Mouse (Mus musculus): ENCODE data around the gene Pnma1.

DNA sequence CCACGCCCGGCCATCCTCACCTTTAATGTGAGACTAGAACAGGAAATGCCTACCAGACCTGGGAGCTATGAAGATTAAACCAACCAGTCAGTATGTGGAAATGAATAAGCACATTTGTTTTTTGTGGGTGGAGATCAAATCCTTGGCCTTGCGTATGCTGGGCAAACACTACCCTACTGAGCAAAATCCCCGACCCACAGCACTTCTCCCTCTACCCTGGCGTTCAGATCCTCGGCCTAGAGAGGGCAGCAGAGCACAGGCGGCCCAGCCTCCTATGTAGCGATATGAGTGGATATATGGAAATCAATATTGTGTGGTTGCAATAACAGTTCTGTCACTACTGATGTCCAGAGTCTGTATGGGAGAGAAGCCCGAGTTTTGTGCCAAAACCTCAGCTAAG, 14.8 kb upstream of the Pnma1 start:
- TF ChIP-seq POLR2A (IDR thresholded peaks at IDR 0.05; ENCODE audit: insufficient read length, low read depth): no peak
- no peak for TF ChIP-seq MYOG (IDR thresholded peaks at IDR 0.05; ENCODE audit: control insufficient read depth in 1 of 3, insufficient read depth in 1 of 3, insufficient read length in 2 of 3, low read depth in 2 of 3)
